Mouse (Mus musculus): ENCODE measurements around the gene Stat5a. TPM values are rescaled to one million over a fixed set of nuclear protein-coding genes. Genes with fewer than 3 reads are reported as not detected.

The Stat5a gene
- polyA plus RNA-seq, 1 experiment from 2014 or later = 5.5 TPM

GRCm38 (mm10) chr11:100850038-100850777, 8.9 kb upstream of the Stat5a start, which contains the start of gene Stat5b:
Stat5b (minus strand) TSS chr11:100850724.
- Histone ChIP-seq H3K9ac (peak within 1 kb of the TSS; percentile 88), H3K27me3 (peaks cover 19% of the 10 kb centered on the region), H3K9me3 (no peaks in the 10 kb centered on the region), H3K36me3 (no peaks in the 10 kb centered on the region), H3K4me2 (replicated peaks) (peak within 1 kb of the TSS; percentile 80), H3K4me3 (peak within 1 kb of the TSS; percentile 86), H3K4me1 (peaks cover 21% of the 10 kb centered on the region), H3K27ac (peak within 1 kb of the TSS; percentile 81)
- WGBS = under 1% methylated on average over 90 of the region's 104 CpGs
- peak; percentile 73 for ATAC-seq (ENCODE audit: insufficient number of reproducible peaks, insufficient read depth, low FRiP score, low TSS enrichment)

- WGBS = 1% methylated on average over 33 of the region's 33 CpGs
- H3K4me3 ChIP-seq = peak overlapping the region; percentile 86
- peaks cover 21% of the 10 kb centered on the region for H3K4me1 ChIP-seq
- H3K27ac ChIP-seq = peak overlapping the region; percentile 81
- peaks cover 26% of the 10 kb centered on the region for H3K27me3 ChIP-seq
- peak overlapping the region; percentile 88 for H3K9ac ChIP-seq
- no peaks in the 10 kb centered on the region for H3K9me3 ChIP-seq
- no peaks in the 10 kb centered on the region for H3K36me3 ChIP-seq
- ATAC-seq (ENCODE audit: insufficient number of reproducible peaks, insufficient read depth, low FRiP score, low TSS enrichment) = peak; percentile 43; the same call in 1 of the 2 replicates
- peak overlapping the region; percentile 80 for H3K4me2 ChIP-seq (replicated peaks)
Measured at GRCm38 (mm10) chr11:100850778-100851528, 8.2 kb upstream of the Stat5a start.

- no peak overlapping the region for H3K9ac ChIP-seq
- peaks cover 32% of the 10 kb centered on the region for H3K27me3 ChIP-seq
Measured at GRCm38 (mm10) chr11:100852088-100852487, 7.1 kb upstream of the Stat5a start.

GRCm38 (mm10) chr11:100853018-100853417, 6.1 kb upstream of the Stat5a start:
- Histone ChIP-seq H3K27me3 (peaks cover 32% of the 10 kb centered on the region), H3K9ac (no peak overlapping the region), H3K4me3 (no peak overlapping the region), H3K4me1 (peaks cover 21% of the 10 kb centered on the region), H3K36me3 (no peaks in the 10 kb centered on the region), H3K4me2 (replicated peaks) (no peak overlapping the region), H3K9me3 (no peaks in the 10 kb centered on the region), H3K27ac (no peak overlapping the region)
- WGBS = 78% methylated on average over 5 of the region's 5 CpGs
- ATAC-seq (ENCODE audit: insufficient number of reproducible peaks, insufficient read depth, low FRiP score, low TSS enrichment) = no peak

More at GRCm38 (mm10) chr11:100852088-100852487, 7.1 kb upstream of the Stat5a start:
- Histone ChIP-seq H3K36me3 (no peaks in the 10 kb centered on the region), H3K4me1 (peaks cover 21% of the 10 kb centered on the region), H3K4me2 (replicated peaks) (no peak overlapping the region), H3K9me3 (no peaks in the 10 kb centered on the region), H3K27ac (no peak overlapping the region), H3K4me3 (no peak overlapping the region)
- ATAC-seq (ENCODE audit: insufficient number of reproducible peaks, insufficient read depth, low FRiP score, low TSS enrichment) = no peak
- 90% methylated on average over 2 of the region's 2 CpGs for WGBS

- Histone ChIP-seq H3K9me3 (no peaks in the 10 kb centered on the region), H3K27me3 (peaks cover 34% of the 10 kb centered on the region), H3K27ac (no peak overlapping the region), H3K36me3 (no peaks in the 10 kb centered on the region), H3K4me1 (peaks cover 13% of the 10 kb centered on the region), H3K4me2 (replicated peaks) (no peak overlapping the region), H3K4me3 (no peak overlapping the region), H3K9ac (no peak overlapping the region)
- ATAC-seq (ENCODE audit: insufficient number of reproducible peaks, insufficient read depth, low FRiP score, low TSS enrichment) = no peak
- WGBS = 55% methylated on average over 4 of the region's 4 CpGs
Measured at GRCm38 (mm10) chr11:100854268-100854667, 4.9 kb upstream of the Stat5a start.

GRCm38 (mm10) chr11:100855178-100855577, 4.0 kb upstream of the Stat5a start:
- no peak overlapping the region for H3K9ac ChIP-seq
- no peaks in the 10 kb centered on the region for H3K36me3 ChIP-seq
- H3K4me2 ChIP-seq (replicated peaks) = no peak overlapping the region
- peaks cover 39% of the 10 kb centered on the region for H3K27me3 ChIP-seq
- H3K9me3 ChIP-seq = no peaks in the 10 kb centered on the region
- no peak overlapping the region for H3K4me3 ChIP-seq
- WGBS = 87% methylated on average over 4 of the region's 4 CpGs
- H3K4me1 ChIP-seq = peaks cover 11% of the 10 kb centered on the region
- no peak for ATAC-seq (ENCODE audit: insufficient number of reproducible peaks, insufficient read depth, low FRiP score, low TSS enrichment)
- no peak overlapping the region for H3K27ac ChIP-seq

- 71% methylated on average over 6 of the region's 6 CpGs for WGBS
- no peak overlapping the region for H3K4me3 ChIP-seq
- ATAC-seq (ENCODE audit: insufficient number of reproducible peaks, insufficient read depth, low FRiP score, low TSS enrichment) = no peak
- no peak overlapping the region for H3K4me2 ChIP-seq (replicated peaks)
- peaks cover 43% of the 10 kb centered on the region for H3K27me3 ChIP-seq
- no peaks in the 10 kb centered on the region for H3K4me1 ChIP-seq
- H3K9me3 ChIP-seq = no peaks in the 10 kb centered on the region
- H3K27ac ChIP-seq = no peak overlapping the region
- no peak overlapping the region for H3K9ac ChIP-seq
- no peaks in the 10 kb centered on the region for H3K36me3 ChIP-seq
Measured at GRCm38 (mm10) chr11:100857960-100858359, 1.2 kb upstream of the Stat5a start.

- peaks cover 41% of the 10 kb centered on the region for H3K27me3 ChIP-seq
- WGBS = 45% methylated on average over 6 of the region's 6 CpGs
Measured at GRCm38 (mm10) chr11:100859579-100860075, 476 bp downstream of the Stat5a start.

GRCm38 (mm10) chr11:100860198-100861048, 1.3 kb downstream of the Stat5a start:
- Histone ChIP-seq H3K4me1 (no peaks in the 10 kb centered on the region), H3K27me3 (peaks cover 37% of the 10 kb centered on the region), H3K36me3 (no peaks in the 10 kb centered on the region), H3K4me3 (peak overlapping the region; percentile 51), H3K9ac (peak overlapping the region; percentile 60), H3K27ac (no peak overlapping the region), H3K9me3 (no peaks in the 10 kb centered on the region), H3K4me2 (replicated peaks) (peak overlapping the region; percentile 70)
- 3% methylated on average over 48 of the region's 55 CpGs for WGBS
- peak; percentile 78 for ATAC-seq (ENCODE audit: insufficient number of reproducible peaks, insufficient read depth, low FRiP score, low TSS enrichment)

More at GRCm38 (mm10) chr11:100859579-100860075, 476 bp downstream of the Stat5a start:
- Histone ChIP-seq H3K36me3 (no peaks in the 10 kb centered on the region), H3K9ac (peak overlapping the region; percentile 60; the same call in 1 of the 2 replicates), H3K9me3 (no peaks in the 10 kb centered on the region), H3K4me2 (replicated peaks) (peak overlapping the region; percentile 70), H3K4me3 (peak overlapping the region; percentile 51), H3K4me1 (no peaks in the 10 kb centered on the region), H3K27ac (no peak overlapping the region)
- no peak for ATAC-seq (ENCODE audit: insufficient number of reproducible peaks, insufficient read depth, low FRiP score, low TSS enrichment)

- peaks cover 29% of the 10 kb centered on the region for H3K27me3 ChIP-seq
- no peaks in the 10 kb centered on the region for H3K4me1 ChIP-seq
- ATAC-seq (ENCODE audit: insufficient number of reproducible peaks, insufficient read depth, low FRiP score, low TSS enrichment) = no peak
- no peaks in the 10 kb centered on the region for H3K36me3 ChIP-seq
- 86% methylated on average over 7 of the region's 7 CpGs for WGBS
- H3K9ac ChIP-seq = no peak overlapping the region
- H3K4me3 ChIP-seq = no peak overlapping the region
- H3K27ac ChIP-seq = no peak overlapping the region
- no peak overlapping the region for H3K4me2 ChIP-seq (replicated peaks)
- H3K9me3 ChIP-seq = no peaks in the 10 kb centered on the region
Measured at GRCm38 (mm10) chr11:100861335-100861734, 2.2 kb downstream of the Stat5a start.

GRCm38 (mm10) chr11:100861836-100862235, 2.7 kb downstream of the Stat5a start:
- peaks cover 29% of the 10 kb centered on the region; the same call in 1 of the 2 replicates for H3K27me3 ChIP-seq
- WGBS = 33% methylated on average over 3 of the region's 3 CpGs

More at GRCm38 (mm10) chr11:100861836-100862235, 2.7 kb downstream of the Stat5a start:
- no peaks in the 10 kb centered on the region for H3K4me1 ChIP-seq
- ATAC-seq (ENCODE audit: insufficient number of reproducible peaks, insufficient read depth, low FRiP score, low TSS enrichment) = no peak
- no peak overlapping the region for H3K4me3 ChIP-seq
- H3K36me3 ChIP-seq = no peaks in the 10 kb centered on the region
- no peak overlapping the region for H3K27ac ChIP-seq
- no peak overlapping the region for H3K9ac ChIP-seq
- H3K4me2 ChIP-seq (replicated peaks) = no peak overlapping the region
- H3K9me3 ChIP-seq = no peaks in the 10 kb centered on the region
